Mouse (Mus musculus): Measurements from ENCODE around the gene Spryd7. TPM values are rescaled to one million over a fixed set of nuclear protein-coding genes. Genes with fewer than 3 reads are reported as not detected.
"Not testable (repeated sequence)": the region's sequence is repeated elsewhere in the genome, so short reads cannot be mapped to it uniquely, and the experiment has no call there.

Spryd7 gene
- total and polyA plus RNA-seq, 2 experiments from 2014 or later: 37.4 to 66.9 TPM

GRCm38 (mm10) chr14:61575066-61575465 is 18.4 kb upstream of the Spryd7 start:
- WGBS: 87% methylated on average over 10 of the region's 10 CpGs
- Histone ChIP-seq H3K4me2 (ENCODE audit: low read depth, low read length, poor library complexity, severe bottlenecking) (no peak overlapping the region), H3K9me3 (ENCODE audit: low read length) (no peaks in the 10 kb centered on the region), H3K27ac (ENCODE audit: low read depth, low read length) (no peak overlapping the region), H3K9ac (replicated peaks; ENCODE audit: low read length, poor library complexity, severe bottlenecking) (no peak overlapping the region), H3K4me1 (ENCODE audit: insufficient read depth, low read length) (no peaks in the 10 kb centered on the region), H3K36me3 (ENCODE audit: insufficient read depth, low read length) (no peaks in the 10 kb centered on the region), H3K27me3 (ENCODE audit: insufficient read depth, low read length) (no peaks in the 10 kb centered on the region), H3K4me3 (ENCODE audit: low read depth, low read length) (no peak overlapping the region)
- no peak for ATAC-seq (ENCODE audit: low FRiP score)
- no peak for TF ChIP-seq CTCF (IDR thresholded peaks at IDR 0.05)
- DNase-seq (ENCODE audit: low spot score): no peak

- no peak for ATAC-seq (ENCODE audit: low FRiP score)
- Histone ChIP-seq H3K36me3 (ENCODE audit: insufficient read depth, low read length) (no peaks in the 10 kb centered on the region), H3K4me1 (ENCODE audit: insufficient read depth, low read length) (no peaks in the 10 kb centered on the region), H3K27me3 (ENCODE audit: insufficient read depth, low read length) (no peaks in the 10 kb centered on the region), H3K9me3 (ENCODE audit: low read length) (no peaks in the 10 kb centered on the region), H3K4me3 (ENCODE audit: low read depth, low read length) (no peak overlapping the region), H3K9ac (replicated peaks; ENCODE audit: low read length, poor library complexity, severe bottlenecking) (no peak overlapping the region), H3K4me2 (ENCODE audit: low read depth, low read length, poor library complexity, severe bottlenecking) (no peak overlapping the region), H3K27ac (ENCODE audit: low read depth, low read length) (no peak overlapping the region)
- DNase-seq (ENCODE audit: low spot score): no peak
- TF ChIP-seq CTCF (IDR thresholded peaks at IDR 0.05): no peak
- WGBS: 68% methylated on average over 2 of the region's 2 CpGs
Measured at GRCm38 (mm10) chr14:61572131-61572530, 15.4 kb upstream of the Spryd7 start.

DNA sequence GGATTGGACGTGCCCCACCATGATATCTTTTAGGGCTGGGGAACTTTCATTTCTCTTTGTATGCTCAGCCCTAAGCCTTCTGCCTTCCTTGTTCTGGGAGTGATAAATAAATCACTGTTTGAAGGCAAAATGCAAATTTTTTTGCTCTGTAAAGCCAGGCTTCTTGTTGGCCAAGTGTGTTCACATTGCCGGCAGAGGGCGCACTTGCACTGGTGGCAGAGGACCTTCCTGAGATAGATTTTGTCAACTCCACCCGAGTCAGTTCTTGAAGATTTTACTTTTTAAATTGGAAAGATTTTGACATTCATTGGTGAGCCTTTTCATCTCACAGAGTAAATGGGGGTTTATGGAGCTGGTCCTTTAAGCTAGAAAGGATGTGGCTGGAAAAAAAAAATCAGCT is 14.7 kb upstream of the Spryd7 start:
- no peak overlapping the region for H3K4me2 ChIP-seq (ENCODE audit: low read depth, low read length, poor library complexity, severe bottlenecking)

DNA sequence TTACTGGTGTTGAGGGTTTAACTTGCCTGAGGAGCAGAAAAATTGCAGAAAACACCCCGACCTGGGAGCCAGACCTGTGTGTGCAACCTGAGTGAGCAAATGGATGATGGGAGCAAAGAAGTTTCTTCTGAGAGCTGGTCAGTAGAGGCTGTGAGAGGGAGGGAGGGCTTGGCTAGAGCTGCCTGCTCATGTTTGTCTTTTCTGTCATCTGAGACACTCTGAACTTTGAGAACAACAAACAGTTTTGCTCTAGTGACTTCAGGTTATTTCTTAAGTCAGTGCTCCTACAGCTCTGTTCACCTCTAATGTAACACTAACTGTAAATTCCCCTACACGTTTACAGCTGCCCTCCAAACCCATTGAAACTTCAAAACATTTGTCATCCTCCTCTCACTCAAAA is 12.7 kb upstream of the Spryd7 start:
- no peak for TF ChIP-seq CTCF (IDR thresholded peaks at IDR 0.05)
- no peaks in the 10 kb centered on the region for H3K36me3 ChIP-seq (ENCODE audit: insufficient read depth, low read length)
- H3K4me1 ChIP-seq (ENCODE audit: insufficient read depth, low read length): no peaks in the 10 kb centered on the region
- H3K27me3 ChIP-seq (ENCODE audit: insufficient read depth, low read length): no peaks in the 10 kb centered on the region
- no peak overlapping the region for H3K4me3 ChIP-seq (ENCODE audit: low read depth, low read length)
- no peak overlapping the region for H3K27ac ChIP-seq (ENCODE audit: low read depth, low read length)
- WGBS: 77% methylated on average over 2 of the region's 2 CpGs
- ATAC-seq (ENCODE audit: low FRiP score) (no peak), DNase-seq (ENCODE audit: low spot score) (no peak)
- H3K9ac ChIP-seq (replicated peaks; ENCODE audit: low read length, poor library complexity, severe bottlenecking): no peak overlapping the region
- no peaks in the 10 kb centered on the region for H3K9me3 ChIP-seq (ENCODE audit: low read length)
- no peak overlapping the region for H3K4me2 ChIP-seq (ENCODE audit: low read depth, low read length, poor library complexity, severe bottlenecking)

More for the DNA sequence above, 14.7 kb upstream of the Spryd7 start:
- no peak overlapping the region for H3K4me3 ChIP-seq (ENCODE audit: low read depth, low read length)
- H3K27me3 ChIP-seq (ENCODE audit: insufficient read depth, low read length): no peaks in the 10 kb centered on the region
- H3K9ac ChIP-seq (replicated peaks; ENCODE audit: low read length, poor library complexity, severe bottlenecking): no peak overlapping the region
- no peaks in the 10 kb centered on the region for H3K36me3 ChIP-seq (ENCODE audit: insufficient read depth, low read length)
- peak; percentile 90 for TF ChIP-seq CTCF (IDR thresholded peaks at IDR 0.05)
- H3K27ac ChIP-seq (ENCODE audit: low read depth, low read length): no peak overlapping the region
- WGBS: 12% methylated on average over 4 of the region's 4 CpGs
- ATAC-seq (ENCODE audit: low FRiP score): no peak
- H3K4me1 ChIP-seq (ENCODE audit: insufficient read depth, low read length): no peaks in the 10 kb centered on the region
- H3K9me3 ChIP-seq (ENCODE audit: low read length): no peaks in the 10 kb centered on the region
- peak; percentile 81 for DNase-seq (ENCODE audit: low spot score)

DNA sequence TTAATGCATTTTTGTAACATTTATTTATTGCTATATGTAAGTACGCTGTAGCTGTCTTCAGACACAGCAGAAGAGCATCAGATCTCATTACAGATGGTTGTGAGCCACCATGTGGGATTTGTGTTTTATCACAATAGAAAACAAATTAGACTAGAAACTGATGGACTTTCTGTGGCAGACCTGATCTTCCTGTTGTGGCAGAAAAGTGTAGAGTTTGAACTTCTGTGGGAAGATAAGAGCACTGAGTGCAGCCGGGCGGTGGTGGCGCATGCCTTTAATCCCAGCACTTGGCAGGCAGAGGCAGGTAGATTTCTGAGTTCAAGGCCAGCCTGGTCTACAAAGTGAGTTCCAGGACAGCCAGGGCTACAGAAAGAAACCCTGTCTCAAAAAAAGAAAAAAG is 9.5 kb upstream of the Spryd7 start:
- H3K9me3 ChIP-seq (ENCODE audit: low read length); H3K4me3 ChIP-seq (ENCODE audit: low read depth, low read length); H3K27me3 ChIP-seq (ENCODE audit: insufficient read depth, low read length); DNase-seq (ENCODE audit: low spot score); ATAC-seq (ENCODE audit: low FRiP score); H3K4me1 ChIP-seq (ENCODE audit: insufficient read depth, low read length); H3K4me2 ChIP-seq (ENCODE audit: low read depth, low read length, poor library complexity, severe bottlenecking); H3K27ac ChIP-seq (ENCODE audit: low read depth, low read length); H3K36me3 ChIP-seq (ENCODE audit: insufficient read depth, low read length); H3K9ac ChIP-seq (replicated peaks; ENCODE audit: low read length, poor library complexity, severe bottlenecking): not testable (repeated sequence)
- 97% methylated on average over 4 of the region's 4 CpGs for WGBS

GRCm38 (mm10) chr14:61559856-61560255 is 3.2 kb upstream of the Spryd7 start:
- no peaks in the 10 kb centered on the region for H3K9me3 ChIP-seq (ENCODE audit: low read length)
- H3K27ac ChIP-seq (ENCODE audit: low read depth, low read length): no peak overlapping the region
- H3K4me3 ChIP-seq (ENCODE audit: low read depth, low read length): no peak overlapping the region
- DNase-seq (ENCODE audit: low spot score): no peak
- ATAC-seq (ENCODE audit: low FRiP score): no peak
- WGBS: 81% methylated on average over 3 of the region's 3 CpGs
- no peak for TF ChIP-seq CTCF (IDR thresholded peaks at IDR 0.05)
- H3K4me2 ChIP-seq (ENCODE audit: low read depth, low read length, poor library complexity, severe bottlenecking): no peak overlapping the region
- no peaks in the 10 kb centered on the region for H3K27me3 ChIP-seq (ENCODE audit: insufficient read depth, low read length)
- no peaks in the 10 kb centered on the region for H3K36me3 ChIP-seq (ENCODE audit: insufficient read depth, low read length)
- no peak overlapping the region for H3K9ac ChIP-seq (replicated peaks; ENCODE audit: low read length, poor library complexity, severe bottlenecking)
- H3K4me1 ChIP-seq (ENCODE audit: insufficient read depth, low read length): no peaks in the 10 kb centered on the region
